Mouse (Mus musculus): ENCODE measurements at regions not wholly inside any gene's neighbourhood (a gene's known extent, or its start where the extent isn't known, plus 50 kb on each side); places are given as distances from the start of the nearest gene placed in this dataset.

- DNase-seq: no peak
Observed at GRCm38 (mm10) chr13:35079685-35080084, 52.8 kb upstream of the Eci2 start.

- DNase-seq: no peak
Observed at GRCm38 (mm10) chr13:35085386-35085785, 58.5 kb upstream of the Eci2 start.

GRCm38 (mm10) chr13:35087246-35088040, 60.5 kb upstream of the Eci2 start:
- DNase-seq: peak; percentile 85

- no peak for DNase-seq
Observed at GRCm38 (mm10) chr13:35091155-35091554, 64.3 kb upstream of the Eci2 start.

- no peak for DNase-seq
Observed at GRCm38 (mm10) chr13:35119782-35120181, 92.9 kb upstream of the Eci2 start.

- DNase-seq: no peak
Observed at GRCm38 (mm10) chr13:35129475-35129874, 102.6 kb upstream of the Eci2 start.

- DNase-seq: no peak
Observed at GRCm38 (mm10) chr13:35131272-35132185, 104.6 kb upstream of the Eci2 start.

GRCm38 (mm10) chr13:35151629-35152028, 124.7 kb upstream of the Eci2 start:
- DNase-seq: no peak

GRCm38 (mm10) chr13:35159456-35159855, 132.6 kb upstream of the Eci2 start:
- DNase-seq: no peak

- DNase-seq: no peak
Observed at GRCm38 (mm10) chr13:35160767-35161166, 133.9 kb upstream of the Eci2 start.

GRCm38 (mm10) chr13:35166080-35166479, 139.2 kb upstream of the Eci2 start:
- DNase-seq: peak; percentile 17

GRCm38 (mm10) chr13:35166831-35167541, 140.1 kb upstream of the Eci2 start:
- no peak for DNase-seq

GRCm38 (mm10) chr13:35171562-35172254, 144.8 kb upstream of the Eci2 start:
- DNase-seq: no peak

- no peak for DNase-seq
Observed at GRCm38 (mm10) chr13:35173522-35173921, 146.6 kb upstream of the Eci2 start.

GRCm38 (mm10) chr13:35175587-35175986, 148.7 kb upstream of the Eci2 start:
- no peak for DNase-seq

GRCm38 (mm10) chr13:35177305-35177704, 150.4 kb upstream of the Eci2 start:
- DNase-seq: no peak

- DNase-seq: peak; percentile 65
Observed at GRCm38 (mm10) chr13:35189028-35189711, 162.3 kb upstream of the Eci2 start.

- no peak for DNase-seq
Observed at GRCm38 (mm10) chr13:35202069-35202468, 175.2 kb upstream of the Eci2 start.

GRCm38 (mm10) chr13:35208319-35208718, 181.4 kb upstream of the Eci2 start:
- no peak for DNase-seq

GRCm38 (mm10) chr13:35209551-35209950, 182.7 kb upstream of the Eci2 start:
- no peak for DNase-seq

GRCm38 (mm10) chr13:35211834-35212233, 184.9 kb upstream of the Eci2 start:
- no peak for DNase-seq
